Mouse (Mus musculus): Measurements from ENCODE around the gene Kcnj6.

Gene Kcnj6

GRCm38 (mm10) chr16:94931343-94932301 is 65.9 kb downstream of the Kcnj6 start:
- DNase-seq (ENCODE audit: low spot score in 2 of 2), result no peak

DNA sequence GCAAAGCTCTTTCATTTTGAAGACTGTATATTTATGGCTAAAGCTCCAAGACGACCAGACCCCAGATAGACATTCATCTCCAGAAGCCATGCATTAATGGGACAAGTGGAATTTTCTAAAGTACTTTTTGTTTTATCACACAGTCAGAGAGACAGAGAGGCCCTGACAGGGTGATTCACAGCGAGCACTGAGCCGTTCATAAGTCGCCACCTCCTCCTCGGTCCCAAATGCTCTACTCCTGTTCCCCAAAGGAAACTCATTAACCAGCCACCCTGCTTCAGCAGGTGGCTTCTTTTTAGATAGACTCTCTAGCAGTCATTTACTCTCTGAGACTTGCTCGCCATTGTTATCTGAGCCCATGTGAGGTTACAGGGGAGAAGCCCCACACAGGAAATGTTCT is 72.1 kb downstream of the Kcnj6 start:
- DNase-seq (ENCODE audit: low spot score in 2 of 2), result no peak

GRCm38 (mm10) chr16:94919177-94919576 is 78.3 kb downstream of the Kcnj6 start:
- no peak for DNase-seq (ENCODE audit: low spot score in 2 of 2)

- DNase-seq (ENCODE audit: low spot score in 2 of 2), result no peak
These were observed 91.5 kb downstream of the Kcnj6 start for GRCm38 (mm10) chr16:94906026-94906425.

DNA sequence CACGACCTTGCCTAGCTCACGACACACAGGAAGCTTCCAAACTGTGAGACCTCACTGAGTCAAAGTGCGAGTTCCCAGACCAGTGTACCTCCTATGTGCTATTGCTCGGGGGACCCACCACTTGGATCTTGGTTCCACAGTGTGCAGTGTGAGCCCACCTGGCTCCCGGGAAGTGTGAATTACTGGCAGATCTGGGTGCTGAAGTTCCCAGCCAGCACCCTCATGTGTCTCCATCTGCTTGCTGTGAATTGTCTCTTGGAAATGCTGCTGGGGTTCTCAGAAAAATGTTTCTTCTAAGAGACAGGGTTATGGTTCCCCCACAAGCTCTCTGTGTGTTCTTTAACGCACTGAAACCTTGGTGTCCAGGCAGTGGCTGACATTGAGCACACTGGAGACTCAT is 98.7 kb downstream of the Kcnj6 start:
- DNase-seq (ENCODE audit: low spot score in 2 of 2), result no peak

GRCm38 (mm10) chr16:94892162-94892650 is 105.3 kb downstream of the Kcnj6 start:
- DNase-seq (ENCODE audit: low spot score in 2 of 2), result no peak

DNA sequence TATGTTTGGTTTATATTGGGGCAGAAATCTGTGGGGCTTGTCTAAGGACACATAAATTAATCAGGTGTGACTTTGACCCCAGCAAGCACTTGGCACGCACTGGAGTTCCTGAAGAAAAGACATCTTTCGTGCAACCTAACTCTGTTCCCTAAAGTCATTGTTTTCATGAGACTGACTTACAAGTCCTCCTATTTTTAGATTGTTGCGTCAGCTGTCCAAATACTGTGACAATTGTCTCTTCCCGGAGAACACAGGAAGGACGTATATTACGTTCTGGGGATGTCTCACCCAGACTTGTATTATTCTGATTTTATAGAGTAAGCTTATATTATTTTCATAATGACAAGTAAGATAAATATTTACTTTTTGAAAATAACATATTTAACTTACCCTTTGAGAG is 106.9 kb downstream of the Kcnj6 start:
- peak in 1 of 2 experiments; percentile 2 for DNase-seq (ENCODE audit: low spot score in 2 of 2)

DNA sequence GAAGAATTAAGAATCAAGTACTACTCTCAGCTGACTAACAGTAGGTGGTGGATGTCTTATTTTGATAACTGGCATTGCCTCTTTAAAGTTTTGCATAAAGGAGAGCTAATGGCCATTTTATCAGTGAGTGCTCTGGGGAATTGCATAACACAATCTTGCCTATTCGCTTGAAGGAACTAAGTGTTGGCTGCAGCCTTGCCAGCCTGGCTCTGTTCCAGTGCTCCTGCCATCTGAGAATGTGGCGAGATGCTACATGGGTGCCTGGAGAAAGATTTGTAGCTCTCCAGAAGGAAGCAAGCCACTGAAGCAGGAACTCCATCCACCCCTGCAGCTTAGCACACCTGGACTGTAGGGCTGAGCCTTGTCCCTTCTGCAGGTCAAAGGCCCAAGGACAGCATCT is 107.4 kb downstream of the Kcnj6 start:
- DNase-seq (ENCODE audit: low spot score in 2 of 2), result no peak

GRCm38 (mm10) chr16:94888554-94888953 is 108.9 kb downstream of the Kcnj6 start:
- DNase-seq (ENCODE audit: low spot score in 2 of 2), result no peak

DNA sequence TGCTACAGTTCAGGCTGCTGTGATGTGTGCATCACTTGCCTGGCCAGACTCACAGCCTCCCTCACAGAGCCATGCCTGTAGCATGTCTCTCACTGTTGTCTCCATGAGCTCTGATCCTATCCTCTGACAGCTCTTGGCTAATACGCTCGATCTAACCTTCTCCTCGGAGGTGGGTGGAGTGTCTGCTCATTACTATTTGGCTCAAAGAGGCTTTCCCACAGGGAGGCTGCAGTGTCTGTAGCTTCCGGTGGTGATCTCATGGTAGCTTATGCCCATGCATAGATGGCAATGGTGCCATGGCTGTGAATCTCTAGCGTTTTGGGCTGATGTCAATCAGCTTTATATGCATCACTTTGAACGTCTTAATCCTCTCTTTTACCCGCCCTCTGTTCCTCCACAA is 111.1 kb downstream of the Kcnj6 start:
- DNase-seq (ENCODE audit: low spot score in 2 of 2), result no peak

- DNase-seq (ENCODE audit: low spot score in 2 of 2), result no peak
These were observed 112.4 kb downstream of the Kcnj6 start for GRCm38 (mm10) chr16:94885062-94885461.

- no peak for DNase-seq (ENCODE audit: low spot score in 2 of 2)
These were observed 113.6 kb downstream of the Kcnj6 start for GRCm38 (mm10) chr16:94883909-94884308.

DNA sequence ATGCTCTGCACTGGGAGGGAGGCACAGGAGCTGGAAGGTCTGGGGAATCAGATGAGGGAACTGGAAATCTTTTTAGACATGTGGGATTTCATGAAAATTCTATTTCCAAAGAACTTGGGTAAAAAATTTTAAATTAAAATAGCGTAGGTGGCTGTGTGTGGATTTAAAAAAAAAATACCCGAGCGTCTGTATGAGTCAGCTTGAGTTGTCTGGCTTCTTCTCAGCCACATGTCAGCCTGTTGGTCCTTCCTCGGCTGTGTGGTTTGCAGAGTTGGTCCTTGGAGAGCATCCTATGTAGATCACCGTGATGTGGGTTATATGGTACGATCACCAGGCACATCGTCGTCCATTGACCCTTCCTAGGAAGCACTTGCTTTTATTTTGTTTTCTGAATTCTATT is 114.3 kb downstream of the Kcnj6 start:
- DNase-seq (ENCODE audit: low spot score in 2 of 2), result no peak

DNA sequence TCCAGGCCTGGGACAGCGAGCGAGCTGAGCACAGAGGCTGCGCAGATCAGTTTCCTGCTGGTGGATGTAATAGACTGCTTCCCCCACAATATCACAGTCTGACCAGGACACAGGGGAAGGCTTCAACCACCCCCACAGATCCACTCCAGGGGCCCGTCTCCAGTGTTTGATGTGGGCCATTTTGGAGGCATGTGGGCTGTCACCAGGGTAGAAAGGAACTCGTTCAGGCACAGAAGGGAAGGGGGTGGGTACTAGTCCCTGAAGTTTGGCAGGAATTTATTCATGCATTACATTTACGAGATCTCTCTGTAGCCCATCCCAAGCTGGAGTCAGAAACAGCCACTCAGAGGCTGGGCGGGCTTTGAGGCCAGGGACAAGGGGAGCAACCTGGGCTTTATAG is 115.4 kb downstream of the Kcnj6 start:
- DNase-seq (ENCODE audit: low spot score in 2 of 2), result no peak

DNA sequence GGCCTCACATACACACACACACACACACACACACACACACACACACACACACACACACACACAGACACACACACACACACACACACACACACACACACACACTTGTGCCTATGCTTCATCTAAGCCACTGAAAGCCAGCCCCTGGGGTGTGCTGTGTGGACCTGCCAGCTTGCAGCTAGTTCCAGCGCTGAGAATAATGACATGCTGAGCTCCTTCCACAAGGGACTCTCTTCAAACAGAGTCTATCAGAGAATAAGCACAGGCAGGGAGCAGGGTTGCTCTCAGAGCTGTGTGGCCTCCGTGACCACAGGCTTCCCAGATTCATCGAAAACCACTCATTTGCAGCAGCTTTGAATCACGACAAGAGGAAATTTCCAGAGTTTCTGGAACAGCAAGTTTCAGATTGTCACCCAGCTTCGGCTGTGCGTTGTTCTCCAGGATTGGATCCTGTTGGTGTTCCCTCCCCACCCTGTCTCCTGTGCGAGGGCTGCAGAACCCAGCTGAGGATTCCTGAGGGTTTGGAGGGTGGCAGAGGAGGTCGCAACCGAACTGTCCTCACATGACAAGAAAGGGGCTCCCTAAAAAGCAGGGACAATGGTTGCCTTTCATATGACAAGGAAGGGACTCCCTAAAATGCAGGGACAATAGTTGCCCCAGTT is 124.8 kb downstream of the Kcnj6 start:
- no peak for DNase-seq (ENCODE audit: low spot score in 2 of 2)

DNA sequence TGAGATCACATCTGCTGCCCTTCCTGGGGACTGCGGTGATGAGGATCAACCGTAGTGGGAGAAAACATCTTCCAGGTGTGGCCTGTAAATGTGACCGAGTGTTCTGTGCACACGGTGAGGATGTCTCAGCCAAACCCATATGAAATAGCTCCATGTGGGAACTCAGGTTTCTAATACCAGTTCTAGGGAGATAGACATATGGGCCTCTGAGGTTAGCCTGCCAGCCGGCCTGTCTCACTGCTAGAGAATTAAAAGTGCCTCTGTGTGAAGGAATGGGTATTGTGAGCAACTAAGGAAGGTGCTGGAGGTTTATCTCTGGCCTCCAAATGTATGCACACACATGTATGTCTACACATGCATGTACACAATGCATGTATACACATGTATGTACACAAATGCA is 129.1 kb downstream of the Kcnj6 start:
- no peak for DNase-seq (ENCODE audit: low spot score in 2 of 2)

DNA sequence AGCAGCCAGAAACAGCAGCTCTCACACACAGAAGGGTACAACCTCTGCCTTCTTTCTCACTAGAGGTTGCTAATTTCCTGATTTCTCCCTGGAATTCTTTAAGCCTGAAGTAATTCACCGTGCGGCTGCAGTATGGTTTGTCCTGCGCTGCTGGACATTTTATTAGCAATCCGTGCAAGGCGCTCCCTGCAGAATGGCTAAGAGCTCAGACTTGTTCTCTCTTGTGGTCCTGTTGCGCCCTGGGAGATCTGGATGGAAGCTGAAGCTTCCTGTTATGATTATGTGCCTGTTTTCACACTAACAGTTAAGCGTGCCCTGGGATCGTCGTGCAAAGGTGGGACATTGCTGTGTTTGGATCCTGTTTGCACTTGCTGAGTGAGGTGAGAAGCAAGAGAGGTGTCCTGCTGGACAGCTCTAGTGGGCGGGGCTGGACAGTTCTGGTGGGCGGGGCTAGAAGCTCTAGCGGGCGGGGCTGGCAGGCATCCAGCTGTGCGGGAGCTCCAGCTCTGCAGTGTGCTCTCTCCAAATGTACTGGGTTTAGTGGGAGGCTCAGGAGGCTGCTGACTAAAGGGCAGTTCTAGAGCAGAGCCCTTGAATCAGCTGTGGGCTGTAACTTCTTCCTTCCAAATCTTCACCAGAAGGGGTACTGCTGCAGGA is 131.1 kb downstream of the Kcnj6 start:
- no peak for DNase-seq (ENCODE audit: low spot score in 2 of 2)

DNA sequence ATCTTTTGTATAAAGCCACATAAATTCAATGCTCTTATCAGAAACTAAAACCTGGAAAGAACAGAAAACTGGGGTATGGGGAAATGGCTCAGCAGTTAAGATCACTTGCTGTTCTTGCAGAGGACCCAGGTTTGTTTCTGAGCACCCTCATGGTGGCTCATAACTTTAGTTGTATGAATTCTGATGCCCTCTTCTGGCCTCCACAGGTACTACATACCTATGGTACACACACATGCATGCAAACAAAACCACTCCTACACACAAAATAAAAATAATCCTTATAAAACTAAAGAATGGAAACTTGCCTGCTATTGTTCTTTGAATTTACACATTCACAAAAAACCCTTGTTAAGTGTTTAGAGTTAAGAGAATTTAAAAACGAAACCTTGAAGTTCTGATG is 131.7 kb downstream of the Kcnj6 start:
- no peak for DNase-seq (ENCODE audit: low spot score in 2 of 2)

- DNase-seq (ENCODE audit: low spot score in 2 of 2), result no peak
These were observed 132.4 kb downstream of the Kcnj6 start for GRCm38 (mm10) chr16:94865101-94865500.

GRCm38 (mm10) chr16:94863475-94863874 is 134.0 kb downstream of the Kcnj6 start:
- no peak for DNase-seq (ENCODE audit: low spot score in 2 of 2)

- DNase-seq (ENCODE audit: low spot score in 2 of 2), result no peak
These were observed 141.5 kb downstream of the Kcnj6 start for GRCm38 (mm10) chr16:94855990-94856389.

DNA sequence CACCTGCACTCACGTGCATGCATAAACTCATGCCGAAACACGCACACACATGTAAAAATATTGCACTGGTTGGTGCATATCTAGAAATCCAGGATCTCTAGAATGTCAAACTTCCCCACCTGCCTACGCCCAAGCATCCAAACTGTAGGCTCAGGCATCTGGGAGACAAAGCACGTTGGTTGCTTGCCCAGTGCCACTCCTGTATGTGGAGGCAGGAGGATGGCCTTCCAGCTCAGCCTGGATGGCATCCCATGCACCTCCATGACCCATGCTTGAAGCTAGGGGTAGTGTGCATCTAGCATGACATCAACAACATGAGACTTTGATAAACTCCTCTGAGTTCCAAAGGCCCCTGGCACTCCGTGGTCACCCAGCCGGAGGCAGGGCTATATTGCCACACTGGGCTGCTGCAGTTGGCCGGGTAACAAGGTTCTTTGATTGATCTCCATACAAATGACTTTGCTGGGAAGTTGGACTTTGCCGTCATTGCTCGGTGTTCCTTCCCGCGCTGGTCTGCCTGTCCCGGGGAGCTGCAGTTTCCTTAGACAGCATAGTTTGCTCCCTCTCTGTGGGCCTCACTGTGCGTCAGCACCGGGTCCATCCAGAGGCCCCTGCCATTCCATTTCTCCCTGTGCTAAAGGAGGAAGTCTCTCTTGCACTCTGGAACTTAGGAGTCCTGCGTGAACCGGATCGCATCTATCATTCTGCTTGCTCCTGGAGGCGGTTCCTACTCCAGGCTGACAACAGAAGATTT is 144.9 kb downstream of the Kcnj6 start:
- no peak for DNase-seq (ENCODE audit: low spot score in 2 of 2)
